Mouse (Mus musculus): ENCODE measurements around the gene Tspan5. TPM values are rescaled to one million over a fixed set of nuclear protein-coding genes. Genes with fewer than 3 reads are reported as not detected.

Tspan5 gene
- total and polyA plus RNA-seq, 2 experiments from 2014 or later: 7.7 to 25.4 TPM

- TF ChIP-seq CTCF (IDR thresholded peaks at IDR 0.05; ENCODE audit: low read depth) (no peak), EP300 (IDR thresholded peaks at IDR 0.05; ENCODE audit: low read depth) (no peak)
- Histone ChIP-seq H3K4me2 (ENCODE audit: low read depth, low read length) (no peak overlapping the region), H3K27ac (ENCODE audit: low read depth) (no peak overlapping the region), H3K9ac (replicated peaks; ENCODE audit: low read depth, low read length) (no peak overlapping the region), H3K36me3 (replicated peaks; ENCODE audit: control insufficient read depth, insufficient read depth, low read length) (no peaks in the 10 kb centered on the region), H3K4me1 (ENCODE audit: control insufficient read depth, insufficient read depth) (0 out of 2 replicates have a peak, but pooled peaks cover 4% of the 10 kb centered on the region), H3K27me3 (ENCODE audit: control insufficient read depth, insufficient read depth, low read length) (no peaks in the 10 kb centered on the region), H3K4me3 (ENCODE audit: low read depth, low read length) (no peak overlapping the region), H3K9me3 (replicated peaks; ENCODE audit: control insufficient read depth, low read length) (no peaks in the 10 kb centered on the region)
- ATAC-seq (ENCODE audit: insufficient read depth, low read depth): no peak
- 72% methylated on average over 13 of the region's 13 CpGs for WGBS
- DNase-seq (ENCODE audit: low spot score): no peak
Measured at GRCm38 (mm10) chr3:138852982-138853689, 111.1 kb downstream of the Tspan5 start.

- DNase-seq (ENCODE audit: low spot score) (no peak), ATAC-seq (ENCODE audit: insufficient read depth, low read depth) (no peak)
- Histone ChIP-seq H3K36me3 (replicated peaks; ENCODE audit: control insufficient read depth, insufficient read depth, low read length) (no peaks in the 10 kb centered on the region), H3K27ac (ENCODE audit: low read depth) (no peak overlapping the region), H3K27me3 (ENCODE audit: control insufficient read depth, insufficient read depth, low read length) (no peaks in the 10 kb centered on the region), H3K4me3 (ENCODE audit: low read depth, low read length) (no peak overlapping the region), H3K4me1 (ENCODE audit: control insufficient read depth, insufficient read depth) (peaks cover 4% of the 10 kb centered on the region; the same call in 1 of the 2 replicates), H3K9me3 (replicated peaks; ENCODE audit: control insufficient read depth, low read length) (no peaks in the 10 kb centered on the region), H3K4me2 (ENCODE audit: low read depth, low read length) (no peak overlapping the region), H3K9ac (replicated peaks; ENCODE audit: low read depth, low read length) (no peak overlapping the region)
- WGBS: 82% methylated on average over 16 of the region's 16 CpGs
- TF ChIP-seq CTCF (IDR thresholded peaks at IDR 0.05; ENCODE audit: low read depth): no peak
- TF ChIP-seq EP300 (IDR thresholded peaks at IDR 0.05; ENCODE audit: low read depth): no peak
Measured at GRCm38 (mm10) chr3:138853996-138854836, 112.2 kb downstream of the Tspan5 start.

GRCm38 (mm10) chr3:138855387-138855786 is 113.4 kb downstream of the Tspan5 start:
- 35% methylated on average over 5 of the region's 5 CpGs for WGBS
- ATAC-seq (ENCODE audit: insufficient read depth, low read depth) (no peak), DNase-seq (ENCODE audit: low spot score) (no peak)
- Histone ChIP-seq H3K4me3 (ENCODE audit: low read depth, low read length) (no peak overlapping the region), H3K4me1 (ENCODE audit: control insufficient read depth, insufficient read depth) (peaks cover 4% of the 10 kb centered on the region; the same call in 1 of the 2 replicates), H3K27ac (ENCODE audit: low read depth) (no peak overlapping the region), H3K4me2 (ENCODE audit: low read depth, low read length) (no peak overlapping the region), H3K36me3 (replicated peaks; ENCODE audit: control insufficient read depth, insufficient read depth, low read length) (no peaks in the 10 kb centered on the region), H3K9me3 (replicated peaks; ENCODE audit: control insufficient read depth, low read length) (no peaks in the 10 kb centered on the region), H3K9ac (replicated peaks; ENCODE audit: low read depth, low read length) (no peak overlapping the region), H3K27me3 (ENCODE audit: control insufficient read depth, insufficient read depth, low read length) (no peaks in the 10 kb centered on the region)
- TF ChIP-seq CTCF (IDR thresholded peaks at IDR 0.05; ENCODE audit: low read depth) (no peak), EP300 (IDR thresholded peaks at IDR 0.05; ENCODE audit: low read depth) (no peak)

- DNase-seq (ENCODE audit: low spot score) (no peak), ATAC-seq (ENCODE audit: insufficient read depth, low read depth) (no peak)
- no peaks in the 10 kb centered on the region for H3K9me3 ChIP-seq (replicated peaks; ENCODE audit: control insufficient read depth, low read length)
- peaks cover 4% of the 10 kb centered on the region; the same call in 1 of the 2 replicates for H3K4me1 ChIP-seq (ENCODE audit: control insufficient read depth, insufficient read depth)
- no peak overlapping the region for H3K4me3 ChIP-seq (ENCODE audit: low read depth, low read length)
- 81% methylated on average over 4 of the region's 4 CpGs for WGBS
- H3K27ac ChIP-seq (ENCODE audit: low read depth): no peak overlapping the region
- no peaks in the 10 kb centered on the region for H3K27me3 ChIP-seq (ENCODE audit: control insufficient read depth, insufficient read depth, low read length)
- TF ChIP-seq CTCF (IDR thresholded peaks at IDR 0.05; ENCODE audit: low read depth) (no peak), EP300 (IDR thresholded peaks at IDR 0.05; ENCODE audit: low read depth) (no peak)
- H3K36me3 ChIP-seq (replicated peaks; ENCODE audit: control insufficient read depth, insufficient read depth, low read length): no peaks in the 10 kb centered on the region
- no peak overlapping the region for H3K9ac ChIP-seq (replicated peaks; ENCODE audit: low read depth, low read length)
- no peak overlapping the region for H3K4me2 ChIP-seq (ENCODE audit: low read depth, low read length)
Measured at GRCm38 (mm10) chr3:138856946-138857345, 115.0 kb downstream of the Tspan5 start.

- no peaks in the 10 kb centered on the region for H3K27me3 ChIP-seq (ENCODE audit: control insufficient read depth, insufficient read depth, low read length)
- no peak overlapping the region for H3K4me3 ChIP-seq (ENCODE audit: low read depth, low read length)
- H3K4me2 ChIP-seq (ENCODE audit: low read depth, low read length): no peak overlapping the region
- no peaks in the 10 kb centered on the region for H3K9me3 ChIP-seq (replicated peaks; ENCODE audit: control insufficient read depth, low read length)
- no peak overlapping the region for H3K9ac ChIP-seq (replicated peaks; ENCODE audit: low read depth, low read length)
- DNase-seq (ENCODE audit: low spot score): no peak
- no peak for ATAC-seq (ENCODE audit: insufficient read depth, low read depth)
- peaks cover 4% of the 10 kb centered on the region; the same call in 1 of the 2 replicates for H3K4me1 ChIP-seq (ENCODE audit: control insufficient read depth, insufficient read depth)
- no peak overlapping the region for H3K27ac ChIP-seq (ENCODE audit: low read depth)
- no peaks in the 10 kb centered on the region for H3K36me3 ChIP-seq (replicated peaks; ENCODE audit: control insufficient read depth, insufficient read depth, low read length)
- WGBS: 66% methylated on average over 12 of the region's 12 CpGs
- TF ChIP-seq CTCF (IDR thresholded peaks at IDR 0.05; ENCODE audit: low read depth) (no peak), EP300 (IDR thresholded peaks at IDR 0.05; ENCODE audit: low read depth) (no peak)
Measured at GRCm38 (mm10) chr3:138857805-138858546, 116.0 kb downstream of the Tspan5 start.
